Mouse (Mus musculus): ENCODE results near the gene Atg2a.

Gene Atg2a

GRCm38 (mm10) chr19:6241274-6242107, at the start of gene Atg2a:
Atg2a (plus strand) TSS chr19:6241668.
- in situ Hi-C loops (cut with MboI, MseI), result no loop called here

DNA sequence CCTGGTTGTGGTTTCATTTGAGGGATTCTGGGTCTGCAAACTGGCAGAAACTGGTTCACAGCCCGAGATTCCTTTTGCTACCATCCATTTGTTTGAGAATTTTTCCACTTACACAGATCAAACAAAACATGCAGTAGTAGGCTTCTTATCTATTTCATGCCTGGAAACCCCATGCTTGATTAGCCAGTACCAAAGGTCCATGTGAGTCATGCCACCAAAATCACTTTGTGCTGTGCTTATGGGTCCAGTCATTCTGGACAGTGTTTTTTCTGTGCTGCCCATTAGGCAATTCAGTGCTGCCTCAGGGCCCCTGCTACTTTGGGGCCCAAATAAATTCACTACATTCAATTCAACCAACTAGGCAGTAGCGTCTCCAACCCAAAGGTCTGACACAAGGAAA, 37.2 kb upstream of the Atg2a start:
- in situ Hi-C loops (cut with MboI, MseI), result loop anchor here (5.0 kb wide), 2 partner anchors 48 to 423 kb away; no protein-coding TSS in a partner anchor

GRCm38 (mm10) chr19:6206716-6207115, 34.8 kb upstream of the Atg2a start:
- in situ Hi-C loops (cut with MboI, MseI), result no loop called here

GRCm38 (mm10) chr19:6216046-6216705, 25.3 kb upstream of the Atg2a start:
- in situ Hi-C loops (cut with MboI, MseI), result no loop called here

GRCm38 (mm10) chr19:6218606-6219005, 22.9 kb upstream of the Atg2a start:
- in situ Hi-C loops (cut with MboI, MseI), result no loop called here

DNA sequence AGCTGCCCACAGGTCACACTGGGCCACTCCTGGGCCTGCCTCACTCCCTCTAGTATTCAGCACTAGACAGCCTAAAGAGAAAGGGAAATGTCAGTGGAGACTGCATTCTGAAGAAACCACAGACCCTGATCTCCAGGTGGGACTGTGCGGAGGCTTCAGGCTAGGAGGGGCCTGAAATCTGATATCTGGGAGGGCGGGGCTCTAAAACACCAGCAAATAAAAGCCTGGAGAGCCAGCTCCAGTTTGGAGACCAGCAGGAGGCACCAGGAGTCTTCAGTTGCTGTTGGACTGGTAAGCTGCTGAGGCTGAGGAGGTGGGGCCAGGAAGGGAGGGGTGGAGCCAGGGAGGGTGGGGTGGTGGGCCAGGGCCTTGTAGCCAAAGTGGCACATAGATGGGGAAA, 15.3 kb upstream of the Atg2a start, which contains the start of gene Gpha2:
Gene Gpha2, plus strand, starts transcription at position 246 of the 400 bp plus-strand sequence.
- in situ Hi-C loops (cut with MboI, MseI), result no loop called here

- in situ Hi-C loops (cut with MboI, MseI), result no loop called here
Observed at GRCm38 (mm10) chr19:6226763-6227162, 14.7 kb upstream of the Atg2a start.

GRCm38 (mm10) chr19:6227864-6228263, 13.6 kb upstream of the Atg2a start:
- in situ Hi-C loops (cut with MboI, MseI), result no loop called here

DNA sequence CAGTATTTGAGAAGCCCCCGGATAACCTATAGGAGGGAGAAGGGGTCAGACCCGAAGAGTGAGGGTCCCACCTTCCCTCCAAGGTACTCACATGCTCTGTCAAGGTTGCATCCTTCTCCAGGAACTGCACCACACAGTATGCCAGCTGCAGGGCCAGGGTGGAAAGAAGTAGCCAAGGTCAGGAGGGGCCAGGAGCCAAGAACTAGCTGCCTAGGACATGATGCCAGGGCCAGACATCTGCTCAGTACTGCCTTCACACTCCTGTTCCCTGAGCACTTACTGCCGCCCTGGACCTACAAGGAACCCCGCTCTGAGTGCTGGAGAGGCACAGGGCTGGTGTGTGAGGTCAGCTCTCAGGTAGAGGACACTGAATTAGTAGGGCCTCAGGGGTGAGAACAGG, 11.1 kb upstream of the Atg2a start:
- in situ Hi-C loops (cut with MboI, MseI), result no loop called here

- in situ Hi-C loops (cut with MboI, MseI), result no loop called here
Observed at GRCm38 (mm10) chr19:6231036-6231435, 10.4 kb upstream of the Atg2a start.

- in situ Hi-C loops (cut with MboI, MseI), result no loop called here
Observed at GRCm38 (mm10) chr19:6233647-6234046, 7.8 kb upstream of the Atg2a start.

- in situ Hi-C loops (cut with MboI, MseI), result no loop called here
Observed at GRCm38 (mm10) chr19:6234337-6235083, 7.0 kb upstream of the Atg2a start.

GRCm38 (mm10) chr19:6235084-6236052, 6.1 kb upstream of the Atg2a start, which contains the start of gene Ppp2r5b:
Ppp2r5b (minus strand) TSS chr19:6235872.
- in situ Hi-C loops (cut with MboI, MseI), result no loop called here

- in situ Hi-C loops (cut with MboI, MseI), result no loop called here
Observed at GRCm38 (mm10) chr19:6236053-6236441, 5.4 kb upstream of the Atg2a start.

DNA sequence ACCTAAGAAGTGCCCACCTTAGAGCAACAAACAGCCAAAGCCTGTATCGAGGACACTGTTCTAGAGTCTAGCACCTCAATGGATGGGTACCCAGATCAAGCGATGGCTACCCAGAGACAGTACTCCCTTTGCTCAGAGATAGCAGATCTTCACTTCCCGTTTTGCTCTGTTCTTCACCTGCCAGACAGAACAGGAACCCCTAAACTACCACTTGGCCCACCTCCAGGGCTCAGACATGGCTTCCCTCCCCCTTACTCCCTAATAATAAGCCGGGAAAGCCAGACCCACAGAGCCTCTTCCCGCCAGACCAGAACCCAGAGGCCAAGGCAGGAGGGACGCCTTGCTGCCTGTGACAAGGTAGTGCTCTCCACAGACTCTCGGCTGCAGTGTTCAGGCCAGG, 4.6 kb upstream of the Atg2a start:
- in situ Hi-C loops (cut with MboI, MseI), result no loop called here

DNA sequence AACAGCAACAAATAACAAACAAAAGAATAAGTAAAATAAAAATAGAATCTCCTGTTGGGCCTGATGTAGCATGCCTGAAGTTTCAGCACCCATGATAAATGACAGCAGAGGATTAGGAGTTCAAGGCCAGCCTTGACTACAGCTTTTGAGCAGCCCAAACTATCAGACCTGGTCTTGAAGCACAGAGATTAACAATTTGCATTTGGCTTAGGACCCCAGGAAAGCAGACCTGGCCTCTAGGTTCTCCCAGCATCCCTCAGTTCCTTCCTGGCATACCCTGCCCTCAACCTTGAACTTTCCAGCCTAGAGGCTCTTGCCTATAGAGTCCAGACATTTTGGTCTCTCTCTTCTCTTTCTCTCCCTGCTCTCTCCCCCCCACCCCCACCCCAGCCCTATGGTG, 2.7 kb upstream of the Atg2a start:
- in situ Hi-C loops (cut with MboI, MseI), result no loop called here

- in situ Hi-C loops (cut with MboI, MseI), result no loop called here
Observed at GRCm38 (mm10) chr19:6240136-6240535, 1.3 kb upstream of the Atg2a start.

GRCm38 (mm10) chr19:6240725-6241124, 743 bp upstream of the Atg2a start:
- in situ Hi-C loops (cut with MboI, MseI), result no loop called here

- in situ Hi-C loops (cut with MboI, MseI), result no loop called here
Observed at GRCm38 (mm10) chr19:6242281-6242680, 813 bp downstream of the Atg2a start.

GRCm38 (mm10) chr19:6243226-6243625, 1.8 kb downstream of the Atg2a start:
- in situ Hi-C loops (cut with MboI, MseI), result no loop called here

GRCm38 (mm10) chr19:6245806-6246205, 4.3 kb downstream of the Atg2a start:
- in situ Hi-C loops (cut with MboI, MseI), result no loop called here

All from regulatory T cell (primary cell).